Mouse (Mus musculus) mesoderm, embryonic 11.5 days (tissue): ENCODE measurements around the gene Ankrd63.

Experiments
- DNase-seq: peaks from one replicate; pipeline ENCODE4 v3.0.0-alpha.2; 2012; ENCODE audit warnings: low read depth, low spot score

Ankrd63 gene

GRCm38 (mm10) chr2:118693370-118693966, 10.3 kb downstream of the Ankrd63 start:
- DNase-seq: no peak

- DNase-seq: no peak
These were observed 13.9 kb downstream of the Ankrd63 start for GRCm38 (mm10) chr2:118689875-118690274.

GRCm38 (mm10) chr2:118687791-118688190, 16.0 kb downstream of the Ankrd63 start:
- no peak for DNase-seq

GRCm38 (mm10) chr2:118686693-118687092, 17.1 kb downstream of the Ankrd63 start:
- DNase-seq: no peak

- DNase-seq: no peak
These were observed 18.7 kb downstream of the Ankrd63 start for GRCm38 (mm10) chr2:118685088-118685487.

- DNase-seq: no peak
These were observed 21.1 kb downstream of the Ankrd63 start for GRCm38 (mm10) chr2:118682544-118683260.

- no peak for DNase-seq
These were observed 22.8 kb downstream of the Ankrd63 start for GRCm38 (mm10) chr2:118680926-118681325.

GRCm38 (mm10) chr2:118679577-118679976, 24.2 kb downstream of the Ankrd63 start:
- no peak for DNase-seq

GRCm38 (mm10) chr2:118677817-118678216, 25.9 kb downstream of the Ankrd63 start:
- DNase-seq: no peak

- DNase-seq: no peak
These were observed 26.7 kb downstream of the Ankrd63 start for GRCm38 (mm10) chr2:118676839-118677741.

GRCm38 (mm10) chr2:118674500-118674899, 29.3 kb downstream of the Ankrd63 start:
- no peak for DNase-seq

- no peak for DNase-seq
These were observed 29.9 kb downstream of the Ankrd63 start for GRCm38 (mm10) chr2:118673686-118674465.

GRCm38 (mm10) chr2:118671728-118672127, 32.0 kb downstream of the Ankrd63 start:
- DNase-seq: no peak

GRCm38 (mm10) chr2:118669785-118670184, 34.0 kb downstream of the Ankrd63 start:
- no peak for DNase-seq

- DNase-seq: no peak
These were observed 34.5 kb downstream of the Ankrd63 start for GRCm38 (mm10) chr2:118669245-118669644.

GRCm38 (mm10) chr2:118667181-118667580, 36.6 kb downstream of the Ankrd63 start:
- no peak for DNase-seq

GRCm38 (mm10) chr2:118665616-118666015, 38.1 kb downstream of the Ankrd63 start:
- DNase-seq: no peak

GRCm38 (mm10) chr2:118664975-118665516, 38.7 kb downstream of the Ankrd63 start:
- DNase-seq: no peak

GRCm38 (mm10) chr2:118663804-118664766, 39.7 kb downstream of the Ankrd63 start:
- DNase-seq: no peak
